Mouse (Mus musculus): ENCODE measurements around the gene Arhgap20.

DNA sequence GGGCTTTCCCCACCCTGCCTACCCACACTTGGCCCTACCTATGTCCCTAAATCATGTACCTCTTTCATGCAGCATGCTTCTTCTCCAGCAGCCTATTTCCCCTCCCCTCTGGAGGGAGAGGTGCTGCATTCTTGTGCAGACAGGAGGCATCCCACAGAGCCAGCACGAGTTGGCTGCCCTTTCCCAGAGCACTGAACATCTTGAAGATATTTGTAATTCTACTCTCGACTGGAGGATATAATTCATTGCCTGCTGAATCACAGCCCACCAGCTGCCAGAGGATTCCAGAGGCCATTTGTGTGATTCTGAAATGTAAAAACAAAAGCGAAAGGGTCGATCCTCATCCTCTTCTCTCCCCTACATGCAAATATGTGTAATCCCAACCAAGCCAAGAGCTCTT, 116.2 kb downstream of the Arhgap20 start:
- no peak for TF ChIP-seq GATA1 (IDR thresholded peaks at IDR 0.05; ENCODE audit: low read length)
- TF ChIP-seq TAL1 (IDR thresholded peaks at IDR 0.05; ENCODE audit: low read length), result no peak

All from erythroblast, embryonic 14.5 days (primary cell).